Mouse (Mus musculus) MEL (cell line): ENCODE measurements at regions not wholly inside any gene's neighbourhood (a gene's known extent, or its start where the extent isn't known, plus 50 kb on each side); places are given as distances from the start of the nearest gene placed in this dataset.

Experiments used
- MAFK ChIP-seq: IDR thresholded peaks from 2 replicates; pipeline ENCODE4 v1.6.1; 2011; ENCODE audit warnings: low read depth, mild to moderate bottlenecking, low read length, improper control_type of control experiment, borderline replicate concordance
- USF2 ChIP-seq, 2 experiments: IDR thresholded peaks; 2 replicates each; pipeline ENCODE4 v1.6.1; 2011 to 2012; ENCODE audit warnings: improper control_type of control experiment in 2 of 2, low read length in 2 of 2, borderline replicate concordance in 1 of 2, inconsistent platforms in 1 of 2, low read depth in 1 of 2, mild to moderate bottlenecking in 1 of 2; ENCODE audit not compliant: insufficient read depth in 1 of 2

- no peak for TF ChIP-seq MAFK
- no peak for TF ChIP-seq USF2 (IDR thresholded peaks at IDR 0.05; ENCODE audit: borderline replicate concordance in 1 of 2, insufficient read depth in 1 of 2, low read depth in 1 of 2, low read length in 2 of 2)
Measured at GRCm38 (mm10) chr8:86309460-86309859, 271.0 kb downstream of the Abcc12 start.
